Mouse (Mus musculus) kidney, embryonic 14.5 days (tissue): ENCODE measurements around the gene A430078G23Rik. TPM values are rescaled to one million over a fixed set of nuclear protein-coding genes. Genes with fewer than 3 reads are reported as not detected.

ENCODE experiments used
- ATAC-seq: fragments of 200-750 bp; cut with Nextera tagmentation; 2 replicates; pipeline ENCODE4 v1.8.0; 2017; ENCODE audit warnings: moderate number of reproducible peaks, mild to moderate bottlenecking, moderate TSS enrichment, moderate library complexity; ENCODE audit not compliant: low FRiP score, low TSS enrichment
- H3K27ac ChIP-seq: fragments of 300-500 bp; sonication (generic); 2 replicates; pipeline ENCODE4 v1.5.1; 2014; ENCODE audit warnings: low read depth, mild to moderate bottlenecking, low read length, moderate library complexity, mixed read lengths
- H3K27me3 ChIP-seq: fragments of 300-500 bp; sonication (generic); 2 replicates; pipeline ENCODE4 v1.6.1; 2014; ENCODE audit warnings: mild to moderate bottlenecking, low read length; ENCODE audit not compliant: control insufficient read depth, insufficient read depth
- H3K36me3 ChIP-seq: fragments of 300-500 bp; sonication (generic); 2 replicates; pipeline ENCODE4 v1.6.1; 2014; ENCODE audit warnings: low read length, mixed read lengths; ENCODE audit not compliant: control insufficient read depth, insufficient read depth
- H3K4me1 ChIP-seq: fragments of 300-500 bp; sonication (generic); 2 replicates; pipeline ENCODE4 v1.6.1; 2014; ENCODE audit warnings: low read length, mixed read lengths; ENCODE audit not compliant: control insufficient read depth, insufficient read depth
- H3K4me2 ChIP-seq: fragments of 300-500 bp; sonication (generic); replicated peaks from 2 replicates; pipeline ENCODE4 v1.6.1; 2014; ENCODE audit warnings: low read depth, mild to moderate bottlenecking, low read length
- H3K4me3 ChIP-seq: fragments of 300-500 bp; sonication (generic); 2 replicates; pipeline ENCODE4 v1.5.1; 2014; ENCODE audit warnings: mild to moderate bottlenecking, low read length
- H3K9ac ChIP-seq: fragments of 300-500 bp; sonication (generic); 2 replicates; pipeline ENCODE4 v1.6.1; 2014; ENCODE audit warnings: low read depth, mild to moderate bottlenecking, low read length, moderate library complexity
- H3K9me3 ChIP-seq: fragments of 300-500 bp; sonication (generic); 2 replicates; pipeline ENCODE4 v1.6.1; 2016; ENCODE audit warnings: low read length; ENCODE audit not compliant: control insufficient read depth
- WGBS: fragments of 180-500 bp; shearing (Covaris S2); extraction: QIAGEN DNeasy Blood & Tissue Kit; methylation state at CpG from one replicate; pipeline ENCODE4 v1.1.7; 2014; 5-methylcytosine and 5-hydroxymethylcytosine counted together
- polyA plus RNA-seq: library from polyadenylated mRNA; unstranded; fragments of >200 nt; fragmentation: Nextera tagmentation; extraction: Ambion mirVana; gene quantifications from 2 replicates; pipeline ENCODE4 v1.2.1, GENCODE M21; 2014

A430078G23Rik gene
- polyA plus RNA-seq, 1 experiment from 2014 or later = not detected

GRCm38 (mm10) chr8:3425217-3425616 is 72.0 kb downstream of the A430078G23Rik start:
- Histone ChIP-seq H3K9ac (no peak overlapping the region), H3K27ac (no peak overlapping the region), H3K4me2 (no peak overlapping the region), H3K4me3 (no peak overlapping the region), H3K27me3 (no peaks in the 10 kb centered on the region), H3K9me3 (no peaks in the 10 kb centered on the region), H3K36me3 (peaks cover 16% of the 10 kb centered on the region), H3K4me1 (peaks cover 3% of the 10 kb centered on the region; the same call in 1 of the 2 replicates)
- 94% methylated on average over 5 of the region's 5 CpGs for whole genome bisulfite sequencing
- no peak for ATAC-seq

GRCm38 (mm10) chr8:3426211-3426610 is 73.0 kb downstream of the A430078G23Rik start:
- no peak for ATAC-seq
- H3K4me2 ChIP-seq = no peak overlapping the region
- no peaks in the 10 kb centered on the region for H3K4me1 ChIP-seq
- 93% methylated on average over 3 of the region's 3 CpGs for WGBS
- no peak overlapping the region for H3K4me3 ChIP-seq
- no peaks in the 10 kb centered on the region for H3K27me3 ChIP-seq
- no peak overlapping the region for H3K27ac ChIP-seq
- no peaks in the 10 kb centered on the region for H3K9me3 ChIP-seq
- no peak overlapping the region for H3K9ac ChIP-seq
- peaks cover 22% of the 10 kb centered on the region for H3K36me3 ChIP-seq

DNA sequence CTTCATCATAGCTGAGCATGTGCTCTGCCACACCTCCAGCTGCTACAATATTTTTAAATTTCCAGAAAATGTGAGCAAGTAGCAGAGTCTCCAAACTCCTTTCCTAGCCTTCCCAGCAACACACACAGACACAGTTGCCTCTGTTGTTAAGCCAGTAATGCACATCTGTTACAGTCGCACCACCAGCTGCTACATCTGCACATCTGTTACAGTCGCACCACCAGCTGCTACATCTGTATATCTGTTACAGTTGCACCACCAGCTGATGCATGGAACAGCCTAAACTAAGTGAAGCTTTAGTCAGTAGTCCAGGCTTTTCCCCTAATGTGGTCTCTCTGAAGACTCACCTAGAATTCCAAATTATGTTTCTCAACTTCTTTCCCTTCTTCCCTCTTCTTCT is 75.2 kb downstream of the A430078G23Rik start:
- no peaks in the 10 kb centered on the region for H3K4me1 ChIP-seq
- H3K4me3 ChIP-seq = no peak overlapping the region
- H3K9ac ChIP-seq = no peak overlapping the region
- no peaks in the 10 kb centered on the region for H3K9me3 ChIP-seq
- no peak overlapping the region for H3K27ac ChIP-seq
- no peaks in the 10 kb centered on the region for H3K27me3 ChIP-seq
- H3K36me3 ChIP-seq = peaks cover 36% of the 10 kb centered on the region
- WGBS = 82% methylated on average over 2 of the region's 2 CpGs
- no peak overlapping the region for H3K4me2 ChIP-seq
- ATAC-seq = no peak

GRCm38 (mm10) chr8:3429966-3430365 is 76.8 kb downstream of the A430078G23Rik start:
- H3K36me3 ChIP-seq = peaks cover 48% of the 10 kb centered on the region
- no peaks in the 10 kb centered on the region for H3K9me3 ChIP-seq
- no peaks in the 10 kb centered on the region for H3K27me3 ChIP-seq
- no peak overlapping the region for H3K27ac ChIP-seq
- ATAC-seq = no peak
- no peak overlapping the region for H3K4me3 ChIP-seq
- WGBS = 70% methylated on average over 2 of the region's 2 CpGs
- H3K9ac ChIP-seq = no peak overlapping the region
- no peak overlapping the region for H3K4me2 ChIP-seq
- no peaks in the 10 kb centered on the region for H3K4me1 ChIP-seq

GRCm38 (mm10) chr8:3431113-3431512 is 77.9 kb downstream of the A430078G23Rik start:
- no peaks in the 10 kb centered on the region for H3K4me1 ChIP-seq
- no peak overlapping the region for H3K4me3 ChIP-seq
- no peak overlapping the region for H3K4me2 ChIP-seq
- H3K27me3 ChIP-seq = no peaks in the 10 kb centered on the region
- ATAC-seq = peak; percentile 73; the same call in 1 of the 2 replicates
- peaks cover 58% of the 10 kb centered on the region for H3K36me3 ChIP-seq
- H3K9ac ChIP-seq = no peak overlapping the region
- no peak overlapping the region for H3K27ac ChIP-seq
- WGBS = 58% methylated on average over 3 of the region's 3 CpGs
- H3K9me3 ChIP-seq = no peaks in the 10 kb centered on the region

DNA sequence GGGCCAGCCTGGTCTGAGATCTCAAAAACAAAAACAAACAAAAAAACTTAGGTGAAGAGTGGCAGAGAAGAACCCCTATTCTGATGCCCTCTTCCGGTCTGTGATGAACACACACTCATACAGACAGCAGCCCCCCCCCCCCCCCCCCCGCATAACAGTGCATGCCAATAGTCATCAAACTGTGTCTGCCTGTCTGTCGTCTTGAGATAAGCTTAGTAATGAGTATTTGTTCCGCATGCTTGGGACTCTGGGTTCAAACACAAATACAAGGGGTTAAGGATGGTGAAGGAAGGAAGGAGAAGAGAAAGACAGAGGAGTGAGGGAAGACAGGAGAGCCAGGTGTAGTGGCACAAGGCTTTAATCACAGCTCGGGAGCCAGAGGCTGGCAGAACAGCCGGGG is 83.3 kb downstream of the A430078G23Rik start:
- H3K9me3 ChIP-seq = no peaks in the 10 kb centered on the region
- H3K4me1 ChIP-seq = no peaks in the 10 kb centered on the region
- no peak overlapping the region for H3K9ac ChIP-seq
- ATAC-seq = no peak
- no peak overlapping the region for H3K4me3 ChIP-seq
- no peak overlapping the region for H3K4me2 ChIP-seq
- peaks cover 83% of the 10 kb centered on the region for H3K36me3 ChIP-seq
- WGBS = 90% methylated on average over 5 of the region's 6 CpGs
- no peaks in the 10 kb centered on the region for H3K27me3 ChIP-seq
- no peak overlapping the region for H3K27ac ChIP-seq

DNA sequence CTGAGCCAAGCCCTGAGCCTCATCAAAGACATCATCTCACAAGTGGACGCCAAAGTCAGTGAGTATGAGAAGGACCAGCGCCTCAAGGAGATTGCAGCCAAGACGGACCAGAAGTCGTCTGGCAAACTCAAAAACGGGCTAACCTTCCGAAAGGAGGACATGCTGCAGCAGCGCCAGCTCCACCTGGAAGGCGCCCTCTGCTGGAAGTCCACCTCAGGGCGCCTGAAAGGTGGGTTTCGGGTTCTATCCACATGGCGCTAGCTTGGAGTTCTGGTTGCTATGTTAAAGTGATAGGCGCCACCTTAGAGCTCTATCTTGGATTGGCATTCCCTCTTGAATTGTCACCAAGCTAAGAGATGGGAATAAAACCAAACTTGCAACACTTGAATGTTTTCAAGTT is 86.3 kb downstream of the A430078G23Rik start:
- no peak overlapping the region for H3K27ac ChIP-seq
- no peak overlapping the region for H3K9ac ChIP-seq
- H3K4me2 ChIP-seq = no peak overlapping the region
- no peak overlapping the region for H3K4me3 ChIP-seq
- H3K9me3 ChIP-seq = no peaks in the 10 kb centered on the region
- 86% methylated on average over 12 of the region's 12 CpGs for WGBS
- no peaks in the 10 kb centered on the region for H3K4me1 ChIP-seq
- H3K27me3 ChIP-seq = no peaks in the 10 kb centered on the region
- ATAC-seq = no peak
- H3K36me3 ChIP-seq = peaks cover 67% of the 10 kb centered on the region

Other genes starting within 250 kb of the A430078G23Rik start
- gene Insr, start 73.8 kb upstream of the A430078G23Rik start, polyA plus RNA-seq = 33.2 and 40.2 TPM in 2 replicates
- gene Arhgef18, start 39.6 kb downstream of the A430078G23Rik start, polyA plus RNA-seq = 8.9 and 11.7 TPM in 2 replicates
- gene Pex11g, start 114.3 kb downstream of the A430078G23Rik start, polyA plus RNA-seq = 3.7 and 4.4 TPM in 2 replicates
- gene Tex45, start 117.4 kb downstream of the A430078G23Rik start, polyA plus RNA-seq = not detected in 2 replicates
- 27.9 and 47.9 TPM in 2 replicates for gene Zfp358, start 139.7 kb downstream of the A430078G23Rik start, polyA plus RNA-seq
- 29.3 and 39.9 TPM in 2 replicates for gene Mcoln1, start 147.0 kb downstream of the A430078G23Rik start, polyA plus RNA-seq
- 21.0 and 25.6 TPM in 2 replicates for gene Pnpla6, start 162.0 kb downstream of the A430078G23Rik start, polyA plus RNA-seq
- gene C330021F23Rik, start 214.6 kb downstream of the A430078G23Rik start, polyA plus RNA-seq = 6.9 and 11.2 TPM in 2 replicates
- gene Camsap3, start 233.9 kb downstream of the A430078G23Rik start, polyA plus RNA-seq = 14.1 and 18.1 TPM in 2 replicates